Mouse (Mus musculus) layer of hippocampus, postnatal 10 days (tissue): Measurements from ENCODE around the gene Sdr42e1. TPM values are rescaled to one million over a fixed set of nuclear protein-coding genes. Genes with fewer than 3 reads are reported as not detected.

Experiments used
- DNase-seq, 2 experiments: peaks; one replicate each; pipeline ENCODE4 v3.0.0; 2021; ENCODE audit warnings: low spot score in 2 of 2
- long read RNA-seq: library from polyadenylated mRNA; stranded (forward); transcript quantifications from one replicate; pipeline ENCODE4 v2.0.0, GENCODE M21; 2023
- total RNA-seq, 2 experiments: library from RNA; stranded (reverse); gene quantifications; 2 replicates each; pipeline ENCODE4 v1.2.3; 2021

The Sdr42e1 gene
- total RNA-seq = 1 to 10 TPM; 2.8 to 4.1 TPM
- long read RNA-seq, partial matches to known transcripts = 0 of 2 reads
- long read RNA-seq, other reads (novel, unspliced or antisense) = 1 of 2 reads

- DNase-seq = peak; percentile 49 to 66
Observed at GRCm38 (mm10) chr8:117673430-117673830, at the start of gene Sdr42e1. Gene Sdr42e1 (minus strand): TSS chr8:117673689.

- no peak for DNase-seq
Observed at GRCm38 (mm10) chr8:117718152-117718860, 44.8 kb upstream of the Sdr42e1 start.

GRCm38 (mm10) chr8:117715896-117716295 is 42.4 kb upstream of the Sdr42e1 start:
- DNase-seq = no peak

- DNase-seq = no peak
Observed at GRCm38 (mm10) chr8:117714604-117715003, 41.1 kb upstream of the Sdr42e1 start.

GRCm38 (mm10) chr8:117712226-117712625 is 38.7 kb upstream of the Sdr42e1 start:
- DNase-seq = no peak

GRCm38 (mm10) chr8:117706141-117706540 is 32.7 kb upstream of the Sdr42e1 start:
- DNase-seq = no peak

GRCm38 (mm10) chr8:117702701-117703100 is 29.2 kb upstream of the Sdr42e1 start:
- no peak for DNase-seq

- DNase-seq = no peak
Observed at GRCm38 (mm10) chr8:117701859-117702258, 28.4 kb upstream of the Sdr42e1 start, which contains the start of gene Hsd17b2. Gene Hsd17b2 (plus strand): TSS chr8:117701904.

- DNase-seq = no peak
Observed at GRCm38 (mm10) chr8:117701246-117701645, 27.8 kb upstream of the Sdr42e1 start.

- no peak for DNase-seq
Observed at GRCm38 (mm10) chr8:117700699-117701098, 27.2 kb upstream of the Sdr42e1 start.

GRCm38 (mm10) chr8:117697248-117697647 is 23.8 kb upstream of the Sdr42e1 start:
- DNase-seq = peak; percentile 36

GRCm38 (mm10) chr8:117695636-117696035 is 22.1 kb upstream of the Sdr42e1 start:
- no peak for DNase-seq

- DNase-seq = no peak
Observed at GRCm38 (mm10) chr8:117692131-117692530, 18.6 kb upstream of the Sdr42e1 start.

- no peak for DNase-seq
Observed at GRCm38 (mm10) chr8:117687890-117688289, 14.4 kb upstream of the Sdr42e1 start.

GRCm38 (mm10) chr8:117684504-117684903 is 11.0 kb upstream of the Sdr42e1 start:
- no peak for DNase-seq

- DNase-seq = no peak
Observed at GRCm38 (mm10) chr8:117683925-117684472, 10.5 kb upstream of the Sdr42e1 start.

GRCm38 (mm10) chr8:117678650-117679049 is 5.2 kb upstream of the Sdr42e1 start:
- DNase-seq = no peak

- no peak for DNase-seq
Observed at GRCm38 (mm10) chr8:117677011-117677410, 3.5 kb upstream of the Sdr42e1 start.

GRCm38 (mm10) chr8:117676460-117676859 is 3.0 kb upstream of the Sdr42e1 start:
- DNase-seq = no peak

GRCm38 (mm10) chr8:117675171-117675570 is 1.7 kb upstream of the Sdr42e1 start:
- DNase-seq = no peak

- DNase-seq = no peak
Observed at GRCm38 (mm10) chr8:117672558-117672957, 931 bp downstream of the Sdr42e1 start.

GRCm38 (mm10) chr8:117670461-117670860 is 3.0 kb downstream of the Sdr42e1 start:
- DNase-seq = no peak
